Mouse (Mus musculus) 3T3-L1 (cell line): ENCODE results near the gene Gm9611.
"Not testable (repeated sequence)": the region's sequence is repeated elsewhere in the genome, so short reads cannot be mapped to it uniquely, and the experiment has no call there.

Experiments
- DNase-seq: peaks from one replicate; pipeline ENCODE4 v3.0.0-alpha.2; 2015; ENCODE audit warnings: low read depth, low spot score

The Gm9611 gene

GRCm38 (mm10) chr14:42297258-42297657, at the start of gene Gm9611:
Gm9611 (minus strand) TSS chr14:42297358.
- DNase-seq, result not testable (repeated sequence)

DNA sequence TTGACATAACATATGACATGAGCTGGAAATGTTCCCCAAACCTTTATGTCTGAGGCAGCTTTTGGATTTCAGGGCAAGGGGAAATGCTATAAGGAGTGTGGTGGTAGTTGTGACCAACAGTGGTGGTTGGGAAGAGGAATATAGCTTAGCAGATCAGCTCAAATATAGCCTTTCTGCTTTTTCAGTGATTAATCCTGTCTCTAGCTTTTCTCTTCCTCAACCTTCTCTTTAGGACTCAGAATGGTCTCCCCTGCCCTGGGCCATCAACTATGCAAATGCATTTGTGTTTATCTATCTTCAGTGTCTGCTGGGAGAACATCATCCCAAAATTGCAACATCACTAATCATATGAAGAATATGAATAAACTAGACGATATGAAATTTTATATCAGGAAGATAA, 12.8 kb upstream of the Gm9611 start, which contains the start of gene Gm7995:
Gm7995 (plus strand) TSS at position 301 of the 400 bp plus-strand sequence.
- DNase-seq, result not testable (repeated sequence)

DNA sequence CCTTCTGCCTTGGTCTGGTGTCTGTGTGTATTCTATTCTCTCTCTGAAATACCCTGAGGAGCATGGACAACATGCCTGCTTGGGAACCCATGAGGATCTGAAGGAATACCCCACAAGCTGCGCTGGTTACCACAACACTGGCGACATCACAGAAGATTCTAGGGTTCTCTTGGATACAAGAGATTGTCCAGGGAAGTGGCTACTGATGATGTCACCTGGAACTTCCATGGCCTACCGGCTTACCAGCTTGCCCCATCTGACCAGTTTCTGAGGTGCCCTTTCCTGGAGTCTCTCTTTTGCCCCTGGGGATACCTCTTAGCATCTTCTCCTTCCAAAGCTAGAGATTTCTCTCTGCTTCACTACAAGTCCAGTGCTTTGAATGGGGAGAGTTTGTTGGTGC, 37.2 kb downstream of the Gm9611 start, which contains the start of gene Gm17026:
Gm17026 (minus strand) TSS at position 101 of the 400 bp plus-strand sequence.
- not testable (repeated sequence) for DNase-seq
